Mouse (Mus musculus) yolk sac, embryonic 10.5 days (tissue): ENCODE results near the gene Cacnb2.

Source experiments
- DNase-seq: peaks from one replicate; pipeline ENCODE4 v3.0.0-alpha.2; 2017; ENCODE audit warnings: low spot score

Cacnb2 gene

DNA sequence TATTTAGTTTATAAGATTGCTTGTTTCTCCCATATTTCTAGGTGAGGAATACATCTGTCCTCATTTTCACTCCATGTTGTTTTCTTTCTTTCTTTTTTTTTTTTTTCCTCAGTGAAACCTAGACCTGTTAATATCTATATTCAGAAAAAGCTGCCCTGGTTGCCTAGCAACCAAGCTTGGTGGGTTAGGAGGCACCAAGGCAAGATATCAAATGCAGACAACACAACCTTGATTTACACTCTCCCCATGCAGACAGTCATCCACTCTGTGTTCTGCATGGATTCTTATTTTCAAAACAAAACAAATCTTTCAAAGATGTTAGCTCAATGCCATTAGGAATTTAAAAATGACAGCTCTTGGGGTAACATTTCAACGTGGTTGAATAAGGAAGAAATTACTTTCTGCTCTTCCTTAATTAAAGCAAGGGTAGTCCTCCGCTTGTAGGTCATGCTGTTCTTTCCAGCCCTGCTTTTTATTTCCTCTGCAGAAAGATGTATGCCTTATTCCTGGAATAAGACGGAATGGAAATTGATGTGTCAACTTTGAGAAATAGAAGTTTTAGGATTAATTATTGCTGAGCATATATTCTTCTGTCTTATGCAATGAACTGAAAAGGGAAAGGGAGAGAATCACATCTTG is 172.1 kb downstream of the Cacnb2 start:
- no peak for DNase-seq

GRCm38 (mm10) chr2:14787983-14788382 is 185.1 kb downstream of the Cacnb2 start:
- no peak for DNase-seq

DNA sequence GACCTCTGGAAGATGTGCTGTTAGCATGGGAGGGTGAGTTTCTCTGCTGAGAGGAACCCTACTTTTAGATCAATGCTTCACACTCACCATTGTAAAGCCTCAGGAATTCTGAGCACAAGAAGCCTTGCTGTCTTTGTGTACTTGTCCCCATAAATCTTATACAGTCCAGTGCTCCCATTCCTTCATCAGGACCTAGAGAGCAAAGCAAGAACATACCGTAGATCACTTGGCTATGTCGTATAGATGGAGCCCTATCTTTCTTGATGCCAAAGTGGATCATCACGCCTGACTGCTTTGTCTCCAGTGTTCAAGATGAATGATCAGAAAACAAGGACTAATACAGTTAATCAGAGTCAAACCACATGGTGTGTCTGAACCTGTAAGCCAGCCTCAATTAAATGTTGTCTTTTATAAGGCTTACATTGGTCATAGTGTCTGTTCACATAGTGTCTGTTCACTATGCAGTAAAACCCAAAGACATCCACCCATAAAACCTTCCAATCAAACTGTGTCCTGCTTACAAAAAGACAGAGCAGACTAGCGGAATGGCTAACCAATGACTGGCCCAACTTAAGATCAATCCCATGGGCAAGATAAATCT is 198.7 kb downstream of the Cacnb2 start:
- no peak for DNase-seq

DNA sequence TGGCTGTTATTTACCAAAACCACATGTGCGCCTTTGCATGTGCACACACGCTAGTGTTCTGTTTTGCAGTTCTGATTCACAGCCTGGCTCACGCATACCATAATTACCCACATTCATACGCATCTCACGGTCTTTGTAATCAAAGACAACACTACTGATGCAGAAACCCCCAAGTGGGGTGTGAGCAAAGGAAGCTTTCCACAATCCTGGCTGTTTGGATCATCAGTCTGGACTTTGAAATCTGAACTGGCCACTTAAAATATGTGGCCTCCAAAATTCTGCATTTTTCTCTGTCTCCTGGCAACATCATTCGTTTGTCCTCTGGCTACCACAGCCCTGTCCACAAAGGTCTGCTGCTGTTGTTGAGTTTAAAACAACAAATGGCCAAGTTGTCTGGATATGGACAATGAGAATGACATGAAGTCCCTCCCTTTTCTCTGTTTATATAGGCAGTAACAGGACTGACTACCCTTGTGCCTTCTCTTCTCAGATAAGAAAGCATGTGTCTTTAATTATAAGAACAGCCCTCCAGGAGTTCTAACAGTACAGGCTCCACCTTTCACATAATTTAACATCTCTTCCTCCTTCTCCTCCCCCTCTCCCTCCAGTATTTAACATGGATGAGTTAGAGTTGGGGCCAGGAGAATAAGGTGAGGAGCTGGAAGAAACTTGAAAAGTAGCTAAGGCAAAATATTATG is 204.9 kb downstream of the Cacnb2 start:
- no peak for DNase-seq

GRCm38 (mm10) chr2:14814977-14815376 is 212.1 kb downstream of the Cacnb2 start:
- no peak for DNase-seq

- no peak for DNase-seq
Observed at GRCm38 (mm10) chr2:14818651-14819050, 215.8 kb downstream of the Cacnb2 start.

GRCm38 (mm10) chr2:14820946-14821345 is 218.1 kb downstream of the Cacnb2 start:
- DNase-seq = no peak

- no peak for DNase-seq
Observed at GRCm38 (mm10) chr2:14823105-14823504, 220.2 kb downstream of the Cacnb2 start.

- no peak for DNase-seq
Observed at GRCm38 (mm10) chr2:14823816-14824348, 221.0 kb downstream of the Cacnb2 start.

DNA sequence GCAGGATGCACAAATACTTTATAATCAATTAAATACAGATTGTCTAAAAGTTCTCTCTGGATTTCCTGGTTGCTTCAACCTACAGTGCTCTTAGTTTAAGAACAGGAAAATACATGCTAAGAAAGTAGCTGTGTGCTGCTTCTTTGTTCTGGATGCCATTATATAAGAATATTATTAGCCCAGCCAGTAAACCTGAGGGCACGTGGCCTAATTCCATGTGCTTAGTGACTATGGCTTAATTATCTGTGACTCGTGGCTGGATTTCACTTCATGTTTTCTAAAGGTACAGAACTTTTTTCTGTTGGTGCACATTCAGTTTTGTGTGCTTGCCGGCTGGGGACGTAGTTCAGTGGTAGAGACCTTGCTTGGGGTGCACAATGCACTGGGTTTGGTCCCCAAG is 222.3 kb downstream of the Cacnb2 start:
- DNase-seq = no peak

DNA sequence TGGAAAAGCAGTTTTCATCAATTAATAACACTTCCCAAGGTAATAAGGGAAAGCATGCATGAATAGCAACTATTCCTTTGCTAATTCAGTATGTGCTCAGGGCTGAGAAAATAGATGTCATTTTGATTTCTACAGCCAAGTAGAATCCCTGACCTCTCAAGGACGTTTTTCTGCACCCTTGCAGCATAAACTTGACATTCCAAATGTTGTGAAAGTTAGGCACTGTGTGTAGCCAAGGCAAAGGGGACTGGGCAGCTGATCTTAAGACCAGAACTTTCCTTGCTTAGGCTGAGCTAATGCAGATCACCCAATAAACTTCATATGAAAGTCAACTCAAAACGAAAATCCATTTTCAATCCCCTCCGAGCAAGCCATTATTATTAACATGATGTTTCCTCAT is 226.6 kb downstream of the Cacnb2 start:
- DNase-seq = no peak

DNA sequence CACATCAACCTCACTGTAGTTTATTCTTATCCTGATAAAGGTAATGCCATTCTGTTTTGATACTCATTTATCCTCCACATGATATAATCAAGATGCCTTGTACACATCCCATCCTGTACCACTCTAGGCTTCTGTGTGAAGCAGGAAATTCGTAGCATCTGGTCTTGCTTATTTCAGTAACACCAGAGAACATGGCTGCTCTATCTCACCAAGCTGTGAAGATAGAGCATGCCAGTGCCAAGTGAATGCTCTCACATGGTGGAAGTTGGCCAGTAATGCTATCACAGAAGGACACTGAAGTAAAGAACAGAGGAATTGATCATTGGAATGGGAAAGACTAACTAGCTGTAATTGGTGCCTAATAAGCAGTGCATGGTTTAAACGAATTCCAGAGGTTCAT is 228.4 kb downstream of the Cacnb2 start:
- DNase-seq = no peak

DNA sequence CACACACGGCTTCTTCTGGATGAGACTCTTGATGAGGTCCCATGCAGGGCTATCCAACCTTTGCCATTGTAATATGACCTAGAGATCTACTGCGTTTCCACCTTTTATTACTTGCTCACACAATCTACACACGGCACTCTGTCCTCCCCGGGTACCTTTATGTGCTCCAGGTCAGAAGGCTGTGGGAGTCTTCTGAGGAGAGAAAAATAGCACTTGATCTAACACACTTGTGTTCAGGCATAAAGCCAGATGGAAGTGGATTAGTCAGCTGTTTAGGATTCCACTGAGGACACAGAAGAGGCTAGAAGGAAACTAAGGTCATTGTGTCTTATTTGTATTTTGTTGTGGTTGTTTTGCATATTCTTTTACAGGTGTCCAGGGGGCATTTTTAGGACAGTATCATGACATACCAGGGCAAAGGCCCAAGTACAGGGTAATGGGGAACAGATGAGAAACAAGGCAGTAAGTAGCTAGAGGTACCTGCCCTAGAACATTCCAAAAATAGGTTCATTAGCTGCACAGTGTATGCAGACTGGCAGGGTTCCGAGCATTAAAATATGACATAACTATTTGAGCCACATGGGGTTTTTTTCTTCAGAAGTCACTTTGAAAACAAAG is 231.9 kb downstream of the Cacnb2 start:
- no peak for DNase-seq

DNA sequence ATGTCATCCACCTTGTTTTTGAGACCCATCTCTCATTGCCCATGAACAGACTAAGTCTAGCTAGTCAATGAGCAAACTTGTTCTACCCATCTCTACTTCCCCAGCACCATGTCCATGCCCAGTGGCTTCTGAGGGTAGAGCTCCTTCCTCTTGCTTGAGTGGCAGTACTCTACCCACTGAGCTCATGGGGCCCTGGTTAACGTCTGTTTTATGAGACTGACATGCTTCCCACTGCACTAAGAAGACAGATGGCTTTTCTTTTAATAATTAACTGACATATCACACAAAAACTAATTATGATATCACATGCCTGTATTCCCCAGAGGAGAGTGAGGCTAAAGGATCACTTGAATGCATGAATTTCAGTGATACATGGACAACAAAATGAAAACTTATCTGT is 238.4 kb downstream of the Cacnb2 start:
- DNase-seq = no peak

- no peak for DNase-seq
Observed at GRCm38 (mm10) chr2:14846727-14847126, 243.8 kb downstream of the Cacnb2 start.

DNA sequence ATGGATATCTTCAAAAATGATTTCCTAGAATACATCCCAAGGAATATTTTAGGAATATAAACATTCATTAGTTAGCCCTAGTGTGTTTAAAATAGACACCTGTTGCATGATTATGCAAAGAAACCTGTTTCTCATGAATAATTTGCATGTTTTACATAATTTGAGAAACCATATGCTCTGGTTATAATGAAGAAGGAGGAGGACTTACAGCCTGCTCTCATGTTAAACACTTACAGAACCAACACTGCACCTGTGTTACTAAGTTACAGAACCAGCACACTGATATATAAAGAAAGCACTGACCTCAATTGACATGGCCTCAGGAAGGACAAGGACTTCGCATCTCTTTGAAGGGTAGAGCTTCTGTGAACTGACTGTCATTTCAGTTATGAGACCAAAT is 244.3 kb downstream of the Cacnb2 start:
- DNase-seq = no peak

DNA sequence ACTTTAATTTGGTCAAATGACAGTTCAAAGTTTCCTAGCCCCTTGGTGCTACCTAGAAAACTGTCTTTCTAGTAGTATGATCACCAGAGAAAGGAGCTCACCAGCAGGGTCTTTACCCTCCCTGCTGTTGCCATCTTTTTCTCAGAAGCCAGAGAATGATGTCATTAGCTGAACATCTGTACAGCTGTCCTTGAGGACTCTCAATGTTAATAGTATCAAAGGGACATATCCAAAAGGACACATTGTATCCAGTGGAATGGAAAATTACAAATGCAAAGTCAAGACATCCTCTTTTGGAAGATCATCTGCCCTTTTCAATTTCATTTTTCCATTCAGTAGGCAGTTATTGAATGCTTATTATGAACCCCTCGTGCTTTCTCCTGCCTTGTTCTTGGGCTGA is 247.9 kb downstream of the Cacnb2 start:
- no peak for DNase-seq

- no peak for DNase-seq
Observed at GRCm38 (mm10) chr2:14851383-14851782, 248.5 kb downstream of the Cacnb2 start.

GRCm38 (mm10) chr2:14854054-14854453 is 251.2 kb downstream of the Cacnb2 start:
- DNase-seq = no peak

GRCm38 (mm10) chr2:14858301-14858700 is 255.4 kb downstream of the Cacnb2 start:
- DNase-seq = no peak

GRCm38 (mm10) chr2:14860350-14860749 is 257.5 kb downstream of the Cacnb2 start:
- DNase-seq = no peak

- DNase-seq = no peak
Observed at GRCm38 (mm10) chr2:14861613-14862012, 258.7 kb downstream of the Cacnb2 start.

DNA sequence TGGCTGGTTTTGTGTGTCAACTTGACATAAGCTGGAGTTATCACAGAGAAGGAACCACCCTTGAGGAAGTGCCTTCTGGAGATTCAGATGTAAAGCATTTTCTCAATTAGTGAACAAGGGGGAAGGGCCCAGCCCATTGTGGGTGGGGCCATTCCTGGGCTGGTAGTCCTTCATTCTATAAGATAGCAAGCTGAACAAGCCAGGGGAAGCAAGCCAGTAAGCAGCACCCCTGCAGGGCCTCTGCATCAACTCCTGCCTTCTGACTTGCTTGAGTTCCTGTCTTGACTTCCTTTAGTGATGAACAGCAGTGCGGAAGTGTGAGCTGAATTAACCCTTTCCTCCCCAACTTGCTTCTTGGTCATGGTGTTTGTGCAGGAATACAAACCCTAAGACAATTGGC is 260.1 kb downstream of the Cacnb2 start:
- DNase-seq = no peak
